Mouse (Mus musculus): Measurements from ENCODE around the gene AC140267.1.
A peak's percentile ranks its signal among the peaks of the same experiment; 100 is the strongest.

AC140267.1 gene

DNA sequence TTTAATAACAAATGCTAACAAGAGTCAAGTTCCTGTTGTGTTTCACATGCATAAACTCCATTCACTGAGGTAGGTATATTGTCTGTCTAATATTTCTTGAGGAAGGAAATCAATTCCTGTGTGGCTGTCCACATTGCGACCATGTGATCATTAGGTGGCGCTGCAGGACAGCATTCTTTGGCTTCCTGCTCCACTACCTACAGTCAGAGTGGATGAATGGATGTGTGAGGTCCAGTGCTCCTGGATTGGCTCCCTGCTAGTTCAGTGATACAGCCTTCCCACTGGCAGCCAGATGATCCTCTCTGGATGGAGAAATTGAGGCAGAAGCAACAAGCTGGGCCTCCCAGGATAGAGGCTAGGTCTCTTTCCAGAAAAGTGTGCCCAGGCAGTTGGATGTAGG is 30.6 kb downstream of the AC140267.1 start:
- peak; percentile 71 for DNase-seq

DNA sequence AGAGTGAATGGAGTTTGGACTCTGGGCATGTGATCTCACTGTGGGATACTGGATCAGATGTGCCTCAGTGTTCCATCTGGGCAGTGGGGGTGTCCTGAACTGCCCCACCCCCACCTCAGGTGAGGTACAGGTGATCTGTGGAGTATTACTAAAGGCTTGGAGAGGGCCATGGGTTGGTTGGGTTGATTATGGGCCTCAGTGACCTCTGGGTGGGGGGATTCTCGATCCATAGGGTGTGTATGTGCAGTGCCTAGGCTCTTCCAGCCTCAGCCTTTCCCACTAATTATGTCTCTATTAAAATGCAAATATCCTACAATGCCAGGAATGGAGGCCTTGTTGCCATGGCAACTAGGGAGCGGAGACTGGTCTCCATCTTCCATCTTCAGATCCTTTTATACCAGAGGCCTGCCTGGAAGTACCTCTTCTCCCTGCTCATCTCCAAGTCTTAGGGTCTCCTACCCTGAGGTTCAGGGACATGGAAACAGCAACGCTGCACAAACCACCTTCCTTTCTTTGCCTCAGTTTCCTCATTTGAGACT is 36.3 kb downstream of the AC140267.1 start:
- no peak for DNase-seq

DNA sequence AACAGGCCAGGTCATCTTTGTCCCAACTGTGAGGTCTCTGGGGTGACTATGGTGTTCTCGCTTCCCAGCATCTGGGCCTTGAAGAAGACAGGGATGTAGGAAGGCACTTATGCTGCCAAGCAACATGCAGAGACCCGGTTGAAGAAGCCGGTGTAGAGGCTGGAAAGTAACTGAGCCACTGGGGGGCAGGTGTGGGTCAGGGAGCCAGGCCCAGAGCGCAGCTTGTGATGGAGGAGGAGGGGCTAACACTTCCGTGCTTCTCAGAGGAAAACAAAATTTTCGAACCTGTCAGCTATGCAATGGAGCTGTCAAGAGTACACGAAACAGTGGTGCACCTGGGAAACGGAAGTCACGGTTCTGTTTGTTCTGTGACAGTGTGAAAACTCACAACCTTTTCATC is 41.5 kb downstream of the AC140267.1 start:
- DNase-seq = no peak

DNA sequence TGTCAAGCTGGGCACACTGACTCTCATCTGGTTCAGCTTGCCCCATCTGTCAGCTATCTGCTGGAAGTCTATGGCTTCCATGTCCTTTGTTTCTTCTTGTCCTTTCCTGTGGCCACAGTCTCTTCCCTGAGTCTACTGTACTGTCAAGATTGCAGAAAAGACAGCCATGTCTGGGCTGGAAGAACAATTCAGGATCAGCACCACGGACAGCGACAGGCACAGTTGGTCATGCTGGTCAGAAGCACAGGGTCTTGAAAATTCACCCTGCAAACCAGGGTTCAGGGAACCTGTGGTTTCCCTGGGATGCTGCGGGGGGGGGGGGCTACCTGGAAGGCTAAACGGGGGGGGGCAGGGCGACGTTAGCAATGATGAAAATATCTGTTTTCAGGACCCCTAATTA is 42.0 kb downstream of the AC140267.1 start:
- DNase-seq = peak; percentile 65

DNA sequence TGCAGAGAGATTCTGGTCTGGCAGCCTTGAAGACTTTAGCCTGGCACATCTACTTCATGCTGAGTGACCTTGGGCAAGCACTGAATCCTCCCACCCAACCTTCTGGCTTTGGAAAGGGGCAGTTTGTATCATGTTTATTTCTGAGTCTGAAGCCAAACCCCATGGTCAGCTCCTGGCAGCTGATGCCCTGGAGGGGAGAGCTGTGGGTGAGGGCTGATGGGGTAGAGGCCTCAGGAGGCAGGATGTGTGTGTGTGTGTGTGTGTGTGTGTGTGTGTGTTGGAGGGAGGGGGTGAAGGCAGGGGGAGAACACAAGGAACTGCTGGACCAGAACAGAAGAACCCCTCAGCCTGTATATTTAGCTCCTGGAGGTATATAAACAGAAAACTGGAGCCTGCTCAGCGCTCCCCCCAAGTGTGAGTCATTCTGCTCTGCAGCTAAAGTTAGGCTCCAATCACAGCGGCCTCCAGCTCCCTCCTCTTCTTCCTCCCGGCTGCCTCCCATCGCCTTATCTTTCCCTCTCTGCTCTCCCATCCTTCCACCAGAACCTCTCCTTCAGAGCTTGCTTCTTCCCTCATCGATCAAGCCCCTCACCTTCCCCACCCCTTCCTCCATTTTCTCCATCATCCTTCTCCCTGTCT is 42.6 kb downstream of the AC140267.1 start:
- DNase-seq = no peak

DNA sequence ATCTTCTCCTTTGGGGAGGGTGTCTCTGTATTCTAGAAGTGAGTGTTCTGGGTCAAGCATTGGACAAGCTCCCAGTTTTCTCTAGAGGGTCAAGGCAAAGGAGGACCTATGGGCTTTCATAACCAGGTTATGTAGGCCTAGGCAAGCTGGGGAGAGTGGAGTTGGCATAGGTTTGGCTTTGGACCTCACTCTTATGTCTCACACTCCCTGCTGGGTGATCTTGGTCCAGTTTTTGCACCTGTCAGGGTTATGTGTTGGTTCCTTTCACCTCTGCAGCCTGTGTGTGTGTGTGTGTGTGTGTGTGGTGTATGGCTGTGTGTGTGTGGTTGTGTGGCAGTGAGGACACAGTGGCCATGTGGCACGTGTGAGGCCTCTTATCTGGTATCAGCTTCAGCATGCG is 43.4 kb downstream of the AC140267.1 start:
- DNase-seq = no peak

DNA sequence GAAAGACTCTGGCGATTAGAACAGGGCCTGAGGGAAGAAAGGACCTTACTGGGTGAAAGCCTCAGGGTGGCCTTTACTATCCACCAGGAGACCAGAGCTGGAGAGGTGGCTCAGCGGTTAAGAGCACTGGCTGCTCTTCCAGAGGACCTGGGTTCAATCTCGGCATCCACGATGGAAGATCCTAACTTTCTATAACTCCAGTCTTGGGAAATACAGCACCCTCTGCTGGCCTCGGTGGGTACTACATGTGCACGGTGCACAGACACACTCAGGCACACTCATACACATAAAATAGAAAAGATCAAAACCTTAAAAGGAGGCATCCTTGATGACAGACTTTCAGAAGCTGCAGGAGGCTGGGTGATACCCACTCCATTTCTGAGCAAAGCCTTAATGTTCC is 45.0 kb downstream of the AC140267.1 start:
- DNase-seq = peak; percentile 50
